Mouse (Mus musculus) gastrocnemius, postnatal 14 days (tissue): ENCODE data around the gene Arid5b. TPM values are rescaled to one million over a fixed set of nuclear protein-coding genes. Genes with fewer than 3 reads are reported as not detected.

Experiments used
- DNase-seq: peaks from one replicate; pipeline ENCODE4 v3.0.0; 2021; ENCODE audit warnings: mixed read lengths
- intact Hi-C: fragments of 180-260 bp; cut with DNase I; formaldehyde crosslinking; loops from one replicate; pipeline ENCODE4 v1.15.1; 2025; ENCODE audit warnings: low total_unique reads
- total RNA-seq, 2 experiments: library from RNA; stranded (reverse); gene quantifications; 2 replicates each; pipeline ENCODE4 v1.2.3; 2021

Arid5b gene
- total RNA-seq, 2 experiments from 2014 or later, result 16.9 to 21.5 TPM

- peak; percentile 37 for DNase-seq
- intact Hi-C loops, result no loop called here
Observed at GRCm38 (mm10) chr10:68128441-68128848, 150.1 kb downstream of the Arid5b start.

GRCm38 (mm10) chr10:68127604-68128256, 150.8 kb downstream of the Arid5b start:
- no peak for DNase-seq
- intact Hi-C loops, result no loop called here

DNA sequence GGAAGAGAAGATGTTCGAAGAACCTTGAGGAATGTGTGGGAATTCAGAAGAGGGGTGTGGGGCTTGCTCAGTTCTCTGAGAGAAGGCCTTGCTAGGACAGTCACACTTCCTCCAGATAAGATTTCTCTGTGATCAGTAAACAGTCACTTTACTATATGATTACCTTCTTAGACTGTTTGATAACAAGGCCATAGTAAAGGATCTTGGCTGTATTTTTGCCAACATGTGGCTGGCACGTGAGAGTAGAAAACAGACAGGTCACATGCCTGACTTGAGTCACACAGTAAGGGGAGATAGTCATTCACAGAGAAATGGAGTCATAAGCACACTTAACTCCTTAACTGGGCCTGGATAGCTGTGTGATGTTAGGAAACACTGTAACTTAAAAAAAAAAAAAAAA, 151.4 kb downstream of the Arid5b start:
- intact Hi-C loops, result no loop called here
- no peak for DNase-seq

DNA sequence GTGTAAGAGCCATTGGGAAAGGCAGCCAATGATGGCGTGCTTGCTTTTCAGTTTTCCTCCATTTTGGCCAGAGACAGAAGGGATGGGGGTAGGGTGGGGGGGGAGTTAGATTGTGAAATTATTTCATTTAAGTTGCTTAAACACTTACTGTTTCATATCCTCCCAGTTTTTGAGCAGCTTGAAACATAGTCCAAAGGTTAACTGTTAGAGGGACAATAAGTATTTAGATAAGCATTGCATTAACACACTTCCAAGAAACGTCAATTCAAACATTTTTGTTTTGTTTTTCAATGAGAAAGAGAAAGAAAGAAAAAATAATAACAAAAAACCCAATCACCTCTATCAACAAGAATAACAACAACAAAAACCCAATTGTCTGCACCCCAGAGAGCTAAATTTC, 152.0 kb downstream of the Arid5b start:
- DNase-seq, result no peak
- intact Hi-C loops, result no loop called here

DNA sequence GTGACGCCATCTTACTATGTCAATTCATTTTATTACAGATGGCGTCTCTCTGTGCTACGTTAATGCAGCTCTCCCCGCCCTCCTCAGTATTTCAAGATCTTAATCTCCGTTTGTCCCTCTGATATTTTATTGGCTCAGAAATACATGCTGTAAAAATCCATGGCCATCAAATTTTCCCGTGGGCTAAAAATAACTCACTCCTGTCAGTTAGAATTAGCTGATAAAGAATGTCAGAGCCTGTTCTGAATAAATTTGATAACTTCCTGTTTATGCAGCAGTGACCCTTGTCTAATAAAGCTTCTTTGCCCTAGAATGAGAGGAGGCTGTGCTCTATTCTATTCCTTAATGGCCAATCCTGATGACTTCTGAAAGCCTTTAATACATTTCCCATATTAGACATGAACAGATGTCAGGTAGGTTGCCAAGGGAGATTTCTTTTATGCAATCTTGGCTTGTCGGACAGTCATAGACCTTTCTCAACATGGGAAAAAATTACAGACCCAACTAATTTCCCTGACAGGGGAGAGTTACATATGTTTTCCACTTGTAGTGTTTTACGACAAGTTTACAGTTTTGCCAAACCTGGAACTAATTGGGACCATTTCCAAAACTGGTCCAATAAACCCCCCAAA, 152.5 kb downstream of the Arid5b start:
- intact Hi-C loops, result no loop called here
- no peak for DNase-seq

GRCm38 (mm10) chr10:68124985-68125384, 153.6 kb downstream of the Arid5b start:
- DNase-seq, result no peak
- intact Hi-C loops, result no loop called here

DNA sequence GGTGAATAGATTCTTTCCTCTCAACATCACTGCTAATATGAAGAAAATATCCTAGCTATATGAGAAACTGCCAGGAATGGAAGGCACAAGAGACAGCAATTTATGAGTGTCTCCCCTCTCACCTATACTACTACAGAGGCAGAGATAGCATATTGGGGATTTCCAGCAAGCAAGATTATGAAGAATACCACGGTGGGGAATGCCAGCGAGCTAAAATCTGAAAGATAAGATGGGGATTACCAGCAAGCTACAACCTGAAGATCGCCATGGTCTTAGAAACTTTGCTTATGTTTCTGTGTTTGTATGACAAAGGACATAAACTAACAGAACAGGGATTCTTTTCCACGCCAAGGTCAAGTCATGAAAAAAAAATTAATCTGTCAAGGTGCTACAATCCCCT, 155.1 kb downstream of the Arid5b start:
- intact Hi-C loops, result no loop called here

GRCm38 (mm10) chr10:68121960-68122359, 156.6 kb downstream of the Arid5b start:
- intact Hi-C loops, result no loop called here
- peak; percentile 37 for DNase-seq

More for the DNA sequence above, 155.1 kb downstream of the Arid5b start:
- DNase-seq, result no peak

- intact Hi-C loops, result no loop called here
- DNase-seq, result no peak
Observed at GRCm38 (mm10) chr10:68121251-68121650, 157.3 kb downstream of the Arid5b start.

DNA sequence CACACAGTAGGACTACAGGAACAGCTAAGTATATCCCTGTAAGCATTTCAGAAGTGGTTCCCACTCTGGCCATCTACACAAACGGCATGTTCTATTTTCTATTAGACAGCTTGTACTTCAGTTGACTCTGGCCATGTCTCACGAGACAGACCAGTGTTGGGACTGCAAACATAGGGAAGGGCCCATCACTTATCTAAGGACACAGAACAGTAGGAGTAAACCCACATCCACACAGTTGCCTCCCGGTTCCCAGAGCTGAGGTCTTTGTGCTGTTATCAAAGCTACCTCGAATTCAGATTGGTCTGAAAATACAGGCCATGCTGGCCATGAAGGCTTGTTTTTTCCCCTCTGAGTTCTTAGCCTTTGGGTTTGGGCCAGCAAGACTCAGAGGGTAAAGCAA, 158.5 kb downstream of the Arid5b start:
- intact Hi-C loops, result no loop called here

GRCm38 (mm10) chr10:68119285-68119684, 159.3 kb downstream of the Arid5b start:
- DNase-seq, result no peak
- intact Hi-C loops, result no loop called here

More for the DNA sequence above, 158.5 kb downstream of the Arid5b start:
- no peak for DNase-seq

GRCm38 (mm10) chr10:68114955-68115354, 163.6 kb downstream of the Arid5b start:
- DNase-seq, result no peak
- intact Hi-C loops, result no loop called here

DNA sequence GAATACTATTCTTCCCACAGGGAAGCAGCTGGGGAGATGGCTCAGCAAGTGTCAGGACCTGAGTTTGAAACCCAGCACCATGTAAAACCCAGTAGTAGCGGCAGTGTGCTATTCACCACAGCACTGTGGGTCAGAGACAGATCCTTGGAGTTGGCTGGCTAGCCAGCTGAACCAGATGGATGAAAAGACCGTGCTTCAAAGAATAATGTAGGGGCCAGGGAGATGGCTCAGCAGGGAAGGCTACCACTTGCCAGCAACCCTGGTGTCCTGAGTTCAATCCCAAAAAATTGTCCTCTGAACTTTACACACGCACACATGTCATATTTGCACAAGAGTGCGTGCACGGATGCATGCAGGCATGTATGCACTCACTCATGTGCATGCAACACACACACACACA, 164.9 kb downstream of the Arid5b start:
- no peak for DNase-seq
- intact Hi-C loops, result no loop called here

DNA sequence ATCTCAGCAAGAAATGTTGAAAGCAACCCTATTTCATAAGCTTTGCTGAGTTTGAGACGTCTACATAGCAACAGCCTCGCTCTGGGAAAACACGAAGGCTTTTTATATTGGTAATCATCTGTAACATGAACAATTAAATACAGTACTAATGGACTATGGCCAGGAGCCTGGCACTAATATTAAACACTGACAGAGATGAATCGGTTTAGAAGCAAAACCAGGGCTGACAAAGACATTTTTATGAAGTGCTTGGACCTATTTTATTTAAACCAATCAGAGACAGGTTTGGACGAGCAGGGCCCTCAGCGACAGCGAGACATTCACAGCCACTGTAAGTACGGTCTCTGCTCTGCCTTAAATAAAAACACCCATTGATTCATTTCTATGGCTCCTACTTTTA, 165.6 kb downstream of the Arid5b start:
- no peak for DNase-seq
- intact Hi-C loops, result no loop called here

- no peak for DNase-seq
- intact Hi-C loops, result no loop called here
Observed at GRCm38 (mm10) chr10:68110607-68111006, 167.9 kb downstream of the Arid5b start.

DNA sequence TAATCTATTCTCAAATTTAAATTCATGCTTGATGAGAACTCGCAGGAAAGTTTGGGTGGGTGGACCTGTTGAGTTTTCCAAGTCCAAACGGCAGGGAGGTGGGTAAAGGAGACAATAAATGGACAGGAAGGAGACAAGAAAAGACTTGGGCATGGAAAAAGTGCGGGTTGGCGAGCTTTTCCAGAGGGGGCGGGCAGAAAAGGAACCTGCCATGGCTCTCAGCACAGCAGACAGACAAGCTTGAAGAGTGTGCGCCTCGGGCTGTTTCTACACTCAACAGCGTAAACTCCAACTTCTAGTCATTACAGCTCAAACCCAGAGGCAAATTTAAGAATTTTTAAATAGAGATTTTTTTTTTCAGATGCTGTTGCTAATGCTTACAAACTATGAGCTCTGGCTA, 168.4 kb downstream of the Arid5b start:
- intact Hi-C loops, result no loop called here
- DNase-seq, result no peak

GRCm38 (mm10) chr10:68109651-68110050, 168.9 kb downstream of the Arid5b start:
- intact Hi-C loops, result no loop called here
- DNase-seq, result no peak

DNA sequence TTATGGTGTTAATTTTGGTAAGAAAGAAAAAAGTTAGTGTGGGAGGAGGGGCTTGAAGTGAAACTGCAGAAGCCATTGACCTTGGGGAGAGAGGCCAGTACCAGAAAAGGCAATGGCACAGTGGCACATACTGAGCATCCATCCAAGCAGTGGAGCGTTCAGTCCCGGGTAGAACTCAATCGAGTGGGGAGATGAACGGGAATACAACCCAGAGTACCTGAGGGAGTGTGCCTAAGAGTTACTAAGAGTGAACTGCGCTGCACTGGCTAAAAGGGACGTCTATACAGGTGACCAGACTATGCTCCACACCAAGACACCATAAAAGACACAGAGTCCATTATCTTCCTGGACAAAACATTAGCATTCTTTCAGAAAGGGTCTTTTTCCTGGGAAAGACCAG, 170.8 kb downstream of the Arid5b start:
- DNase-seq, result no peak
- intact Hi-C loops, result no loop called here

- intact Hi-C loops, result no loop called here
- no peak for DNase-seq
Observed at GRCm38 (mm10) chr10:68106351-68106950, 172.1 kb downstream of the Arid5b start.

DNA sequence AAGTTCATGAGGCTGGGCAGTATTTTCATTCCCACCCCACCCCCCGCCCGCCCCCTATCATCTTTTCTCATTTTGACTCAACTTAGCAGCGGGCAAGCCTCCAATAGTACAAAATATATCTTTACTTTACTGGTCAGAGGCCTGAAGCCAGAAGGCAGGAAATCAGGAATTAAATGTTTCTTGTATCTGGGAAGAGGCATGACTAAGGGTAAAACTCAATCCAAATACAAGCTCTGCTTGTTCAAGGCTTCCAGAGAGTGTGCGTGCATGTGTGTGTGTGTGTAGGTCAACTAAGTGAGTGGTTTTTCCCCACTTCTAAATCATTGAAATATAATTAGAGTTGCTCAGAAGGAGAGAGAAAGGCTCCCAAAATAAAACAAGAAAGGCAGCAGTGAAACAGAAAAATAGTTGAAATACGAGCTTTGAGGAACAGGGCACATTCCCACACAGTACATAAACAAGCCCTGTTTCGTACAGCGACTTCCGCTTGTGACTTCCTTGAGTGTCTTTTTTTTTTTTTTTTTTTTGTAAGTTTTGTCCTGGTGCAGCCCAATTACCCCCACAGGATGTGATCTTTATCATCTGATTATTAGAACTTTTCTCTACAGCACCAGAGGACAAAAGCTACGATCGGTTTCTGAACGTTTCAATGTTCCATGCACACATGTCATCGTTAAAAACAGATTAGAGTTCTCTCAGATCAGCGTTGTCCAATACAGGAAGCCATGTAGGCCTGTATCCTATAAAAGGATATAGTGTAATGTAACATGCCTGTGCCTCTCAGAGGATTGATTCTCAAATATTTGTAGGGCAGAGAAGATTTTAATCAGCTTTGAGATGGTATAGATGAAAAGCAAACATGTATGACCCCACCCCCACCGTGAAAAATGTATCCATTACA, 173.4 kb downstream of the Arid5b start:
- intact Hi-C loops, result no loop called here
- DNase-seq, result no peak
